Mouse (Mus musculus) ZHBTc4 (cell line): ENCODE measurements around the gene Krt26.

ENCODE experiments used
- DNase-seq: peaks from one replicate; pipeline ENCODE4 v3.0.0-alpha.2; 2011; ENCODE audit warnings: low read depth, low spot score

The Krt26 gene

GRCm38 (mm10) chr11:99337866-99338265 is at the start of gene Krt26:
TSS of gene Krt26 (minus strand) at chr11:99337966.
- DNase-seq = no peak

GRCm38 (mm10) chr11:99385813-99386721 is 48.3 kb upstream of the Krt26 start:
- DNase-seq = peak; percentile 91

- peak; percentile 84 for DNase-seq
These were observed 41.8 kb upstream of the Krt26 start for GRCm38 (mm10) chr11:99379568-99379967.

DNA sequence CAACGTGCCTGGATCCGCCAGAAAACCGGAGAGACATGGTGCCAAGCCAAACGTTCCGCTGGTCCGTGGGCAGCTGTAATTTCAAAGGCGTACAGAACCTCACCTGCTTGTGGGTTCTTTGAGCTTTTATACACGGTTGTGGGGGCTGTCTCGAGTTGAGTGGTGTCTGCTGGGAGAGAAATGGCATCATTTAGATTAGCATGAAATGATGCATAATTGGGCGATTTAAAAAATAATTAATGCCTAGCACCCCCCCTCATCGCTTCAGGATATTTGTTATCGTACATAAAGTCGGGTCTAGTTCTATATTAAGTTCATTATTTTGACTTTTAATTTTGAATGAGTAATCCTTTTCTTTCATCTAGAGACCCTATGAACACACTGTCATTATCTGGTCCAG is 37.0 kb upstream of the Krt26 start, which contains the start of gene Krt28:
Gene Krt28 (minus strand): TSS at position 101 of the 400 bp plus-strand sequence.
- no peak for DNase-seq

GRCm38 (mm10) chr11:99369853-99370451 is 32.2 kb upstream of the Krt26 start:
- no peak for DNase-seq

GRCm38 (mm10) chr11:99369229-99369628 is 31.5 kb upstream of the Krt26 start:
- DNase-seq = peak; percentile 84

GRCm38 (mm10) chr11:99366791-99367190 is 29.0 kb upstream of the Krt26 start:
- DNase-seq = peak; percentile 61

DNA sequence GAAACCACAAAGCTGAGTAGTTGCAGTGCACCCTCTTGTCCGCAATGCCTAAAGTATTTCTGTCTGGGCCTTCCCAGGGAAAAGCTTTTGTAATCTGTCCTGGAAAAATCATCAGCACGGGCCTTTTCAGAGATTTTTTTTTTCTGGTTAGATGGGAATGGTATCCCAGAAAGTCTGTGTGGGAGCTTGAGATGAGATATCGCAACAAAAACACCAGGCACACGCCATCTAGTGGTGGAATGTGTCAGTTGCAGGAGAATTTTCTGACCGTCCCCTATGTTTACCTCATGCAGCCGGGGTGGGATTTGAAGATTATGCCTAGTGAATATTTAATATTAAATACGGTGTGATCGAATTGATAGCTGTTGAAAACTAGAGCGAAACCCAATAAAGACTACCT is 26.6 kb upstream of the Krt26 start:
- DNase-seq = peak; percentile 74

- DNase-seq = no peak
These were observed 23.7 kb upstream of the Krt26 start for GRCm38 (mm10) chr11:99361423-99361822.

GRCm38 (mm10) chr11:99351004-99351403 is 13.2 kb upstream of the Krt26 start, which contains the start of gene Krt27:
TSS of gene Krt27 (minus strand) at chr11:99351104.
- DNase-seq = no peak

GRCm38 (mm10) chr11:99339299-99339847 is 1.6 kb upstream of the Krt26 start:
- DNase-seq = no peak

- no peak for DNase-seq
These were observed 4.3 kb downstream of the Krt26 start for GRCm38 (mm10) chr11:99333426-99333825.

- DNase-seq = no peak
These were observed 8.1 kb downstream of the Krt26 start for GRCm38 (mm10) chr11:99329655-99330054.

GRCm38 (mm10) chr11:99322851-99323250 is 14.9 kb downstream of the Krt26 start, which contains the start of gene Krt25:
TSS of gene Krt25 (minus strand) at chr11:99322951.
- DNase-seq = no peak

DNA sequence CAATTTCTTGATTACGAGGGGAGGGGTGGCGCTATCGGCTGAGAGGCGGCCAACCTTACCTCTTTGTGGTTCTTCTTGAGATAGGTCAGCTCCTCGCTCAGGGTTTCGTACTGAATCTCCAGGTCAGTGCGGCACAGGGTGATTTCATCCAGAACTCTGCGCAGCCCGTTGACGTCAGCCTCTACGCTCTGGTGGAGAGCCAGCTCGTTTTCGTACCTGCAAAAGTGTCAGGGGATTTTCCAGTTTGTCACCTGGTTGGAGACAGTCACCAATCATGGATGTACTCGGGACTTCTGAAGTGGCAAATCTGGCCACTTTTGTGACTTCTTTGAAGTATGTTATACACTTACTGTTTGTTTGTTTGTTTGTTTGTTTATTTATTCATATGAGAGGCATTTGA is 16.7 kb downstream of the Krt26 start:
- no peak for DNase-seq

- no peak for DNase-seq
These were observed 18.6 kb downstream of the Krt26 start for GRCm38 (mm10) chr11:99319127-99319526.

- no peak for DNase-seq
These were observed 21.2 kb downstream of the Krt26 start for GRCm38 (mm10) chr11:99316543-99316942.

DNA sequence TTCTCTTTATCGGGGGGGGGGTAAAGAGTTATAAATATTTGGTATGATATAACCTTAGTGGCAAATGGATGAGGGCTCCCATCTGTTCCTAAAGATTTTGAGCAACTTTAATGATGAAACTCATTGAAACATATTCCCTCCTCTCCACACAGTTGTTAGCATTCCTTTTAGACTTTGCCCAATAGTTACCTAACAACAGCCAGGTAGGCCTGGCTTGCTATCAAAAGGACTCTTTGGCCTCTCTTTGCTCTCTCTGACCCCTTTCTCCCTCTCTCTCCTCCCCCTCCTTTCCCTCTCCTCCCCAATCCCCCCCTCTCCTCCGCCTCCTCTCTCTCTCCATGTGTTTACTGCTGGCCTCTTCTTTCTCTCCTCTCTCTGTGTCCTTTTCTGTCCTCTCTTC is 23.2 kb downstream of the Krt26 start:
- DNase-seq = no peak

DNA sequence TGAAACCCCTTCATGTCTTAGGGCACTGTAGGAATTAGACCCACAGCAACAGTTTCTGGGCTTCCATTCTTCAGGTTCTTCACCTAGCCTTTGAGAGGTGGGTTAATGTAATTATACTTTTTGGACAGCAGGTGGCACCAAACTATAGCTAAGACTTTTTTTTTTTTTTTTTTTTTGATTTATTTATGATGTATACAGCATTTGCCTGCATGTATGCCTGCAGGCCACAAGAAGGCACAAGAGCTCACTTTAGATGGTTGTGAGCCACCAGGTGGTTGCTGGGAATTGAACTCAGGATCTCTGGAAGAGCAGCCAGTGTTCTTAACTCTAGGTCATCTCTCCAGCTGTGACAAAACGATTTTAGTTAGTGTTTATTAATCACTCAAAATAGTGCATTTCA is 26.9 kb downstream of the Krt26 start:
- peak; percentile 67 for DNase-seq

DNA sequence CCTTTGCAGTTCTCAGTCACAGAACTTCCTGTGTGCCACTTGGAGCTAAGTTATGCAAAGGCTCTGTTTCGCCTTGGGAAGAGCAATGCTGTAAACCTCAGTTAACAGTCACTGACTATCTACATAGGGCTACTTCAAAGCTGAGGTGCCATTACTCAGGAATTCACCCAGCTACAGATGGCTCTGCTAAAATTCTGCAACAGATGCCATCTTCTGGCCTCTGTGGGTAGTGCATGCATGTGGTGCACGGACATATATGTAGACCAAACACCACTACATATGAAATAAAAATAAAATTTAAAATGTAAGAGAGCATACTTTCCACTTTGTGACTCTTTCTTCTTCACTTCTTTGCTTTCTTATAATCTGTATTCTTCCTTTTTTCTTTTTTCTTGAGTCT is 30.2 kb downstream of the Krt26 start:
- DNase-seq = peak; percentile 86

GRCm38 (mm10) chr11:99295039-99295438 is 42.7 kb downstream of the Krt26 start:
- no peak for DNase-seq

DNA sequence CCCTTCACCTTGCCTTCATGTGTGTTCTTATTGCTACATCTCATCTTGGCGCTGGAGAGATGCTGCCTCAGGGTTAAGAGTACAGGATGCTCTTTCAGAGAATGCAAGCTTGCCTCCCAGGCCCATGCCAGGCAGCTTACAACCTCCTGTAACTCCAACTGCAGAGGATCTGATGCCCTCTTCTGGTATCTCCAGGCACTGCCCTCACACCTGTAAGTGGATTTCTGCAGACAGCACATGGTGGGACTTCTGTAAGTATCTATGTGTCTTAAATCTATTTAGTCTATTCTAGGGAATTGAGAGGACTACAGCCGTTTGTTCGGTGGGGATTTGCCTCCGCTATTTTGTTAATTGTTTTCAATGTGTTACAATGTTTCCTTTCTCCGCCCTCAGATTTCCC is 44.9 kb downstream of the Krt26 start:
- DNase-seq = peak; percentile 58
